Mouse (Mus musculus): Measurements from ENCODE around the gene Ddx24.

- TF ChIP-seq CTCF (conservative IDR thresholded peaks at IDR 0.05; ENCODE audit: low read length) (peak; percentile 25), NANOG (IDR thresholded peaks at IDR 0.05; ENCODE audit: borderline replicate concordance, low read length) (no peak)
Observed at GRCm38 (mm10) chr12:103425729-103426470, at the start of gene Ddx24.
